Mouse (Mus musculus) lung, postnatal 0 days (tissue): Measurements from ENCODE around the gene Atp6v1g1. TPM values are rescaled to one million over a fixed set of nuclear protein-coding genes. Genes with fewer than 3 reads are reported as not detected.
A peak's percentile ranks its signal among the peaks of the same experiment; 100 is the strongest.

Experiments used
- ATAC-seq: fragments of 200-750 bp; cut with Nextera tagmentation; 2 replicates; pipeline ENCODE4 v1.8.0; 2017; ENCODE audit warnings: moderate library complexity
- DNase-seq: peaks from one replicate; pipeline ENCODE4 v3.0.0-alpha.2; 2016; ENCODE audit warnings: low spot score
- H3K27ac ChIP-seq: fragments of 300-500 bp; sonication (generic); 2 replicates; pipeline ENCODE4 v1.5.1; 2014; ENCODE audit warnings: antibody characterized with exemption, mild to moderate bottlenecking, low read length, mixed read lengths
- H3K27me3 ChIP-seq: fragments of 300-500 bp; sonication (generic); replicated peaks from 2 replicates; pipeline ENCODE4 v1.6.1; 2014; ENCODE audit warnings: low read length, mixed read lengths; ENCODE audit not compliant: insufficient read depth
- H3K36me3 ChIP-seq: fragments of 300-500 bp; sonication (generic); 2 replicates; pipeline ENCODE4 v1.6.1; 2014; ENCODE audit warnings: low read length, mixed read lengths; ENCODE audit not compliant: insufficient read depth
- H3K4me1 ChIP-seq: fragments of 300-500 bp; sonication (generic); 2 replicates; pipeline ENCODE4 v1.6.1; 2014; ENCODE audit warnings: antibody characterized with exemption, low read depth, low read length, mixed read lengths; ENCODE audit not compliant: insufficient read depth
- H3K4me2 ChIP-seq: fragments of 300-500 bp; sonication (generic); replicated peaks from 2 replicates; pipeline ENCODE4 v1.6.1; 2014; ENCODE audit warnings: low read depth, mild to moderate bottlenecking, low read length, moderate library complexity, mixed read lengths
- H3K4me3 ChIP-seq: fragments of 300-500 bp; sonication (generic); 2 replicates; pipeline ENCODE4 v1.5.1; 2014; ENCODE audit warnings: low read depth, low read length
- H3K9ac ChIP-seq: fragments of 300-500 bp; sonication (generic); replicated peaks from 2 replicates; pipeline ENCODE4 v1.6.1; 2014; ENCODE audit warnings: low read depth, mild to moderate bottlenecking
- H3K9me3 ChIP-seq: fragments of 300-500 bp; sonication (generic); 2 replicates; pipeline ENCODE4 v1.6.1; 2016; ENCODE audit warnings: low read length, mixed read lengths
- CTCF ChIP-seq: IDR thresholded peaks from 2 replicates; pipeline ENCODE4 v1.5.1; 2016; ENCODE audit warnings: antibody characterized with exemption, mild to moderate bottlenecking
- EP300 ChIP-seq: IDR thresholded peaks from 2 replicates; pipeline ENCODE4 v1.6.1; 2016; ENCODE audit warnings: antibody characterized with exemption, mild to moderate bottlenecking, control low read depth
- WGBS: fragments of 180-500 bp; shearing (Covaris S2); extraction: QIAGEN DNeasy Blood & Tissue Kit; methylation state at CpG from one replicate; pipeline ENCODE4 v1.1.7; 2014; 5-methylcytosine and 5-hydroxymethylcytosine counted together
- polyA plus RNA-seq: library from polyadenylated mRNA; unstranded; fragments of >200 nt; fragmentation: Nextera tagmentation; extraction: Ambion mirVana; gene quantifications from 2 replicates; pipeline ENCODE4 v1.2.1, GENCODE M21; 2015

Gene Atp6v1g1
- polyA plus RNA-seq, 1 experiment from 2014 or later, result 364 TPM

DNA sequence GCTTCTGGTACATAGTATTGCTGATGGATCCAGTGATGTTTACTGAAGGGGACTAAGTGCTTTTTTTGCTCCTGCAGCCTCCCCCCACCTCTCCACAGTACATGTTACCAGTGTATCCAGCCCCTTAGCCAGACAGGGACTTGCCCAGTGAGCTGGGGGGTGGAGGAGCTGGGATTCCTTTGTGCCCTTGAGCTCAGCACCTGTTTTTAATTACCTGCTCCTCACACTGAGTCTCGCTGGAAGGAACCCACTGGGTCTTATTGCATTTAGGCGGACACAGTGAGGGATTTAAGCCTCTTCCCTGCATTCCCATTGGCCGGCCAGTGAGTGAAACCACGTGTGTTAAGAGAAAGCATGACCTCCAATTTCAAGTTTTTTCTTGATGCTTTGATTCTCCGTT, 38.0 kb downstream of the Atp6v1g1 start:
- H3K4me2 ChIP-seq, result no peak overlapping the region
- no peaks in the 10 kb centered on the region for H3K27me3 ChIP-seq
- TF ChIP-seq CTCF, result no peak
- no peak for TF ChIP-seq EP300
- no peak overlapping the region for H3K4me3 ChIP-seq
- no peak overlapping the region for H3K9ac ChIP-seq
- no peaks in the 10 kb centered on the region for H3K4me1 ChIP-seq
- ATAC-seq (no peak), DNase-seq (no peak)
- no peaks in the 10 kb centered on the region for H3K9me3 ChIP-seq
- H3K36me3 ChIP-seq, result no peaks in the 10 kb centered on the region
- WGBS, result 78% methylated on average over 5 of the region's 5 CpGs
- H3K27ac ChIP-seq, result no peak overlapping the region

GRCm38 (mm10) chr4:63585216-63585615, 40.6 kb downstream of the Atp6v1g1 start:
- Histone ChIP-seq H3K9me3 (no peaks in the 10 kb centered on the region), H3K27me3 (no peaks in the 10 kb centered on the region), H3K27ac (no peak overlapping the region), H3K4me2 (no peak overlapping the region), H3K9ac (no peak overlapping the region), H3K4me3 (no peak overlapping the region), H3K36me3 (no peaks in the 10 kb centered on the region), H3K4me1 (no peaks in the 10 kb centered on the region)
- DNase-seq (no peak), ATAC-seq (no peak)
- TF ChIP-seq EP300 (no peak), CTCF (no peak)
- WGBS, result 89% methylated on average over 10 of the region's 10 CpGs

GRCm38 (mm10) chr4:63586240-63586639, 41.7 kb downstream of the Atp6v1g1 start:
- H3K9ac ChIP-seq, result no peak overlapping the region
- H3K4me2 ChIP-seq, result no peak overlapping the region
- no peak overlapping the region for H3K4me3 ChIP-seq
- H3K27ac ChIP-seq, result no peak overlapping the region
- H3K4me1 ChIP-seq, result no peaks in the 10 kb centered on the region
- TF ChIP-seq CTCF (no peak), EP300 (no peak)
- H3K9me3 ChIP-seq, result no peaks in the 10 kb centered on the region
- WGBS, result 84% methylated on average over 2 of the region's 2 CpGs
- DNase-seq, result no peak
- H3K27me3 ChIP-seq, result no peaks in the 10 kb centered on the region
- no peak for ATAC-seq
- no peaks in the 10 kb centered on the region for H3K36me3 ChIP-seq

DNA sequence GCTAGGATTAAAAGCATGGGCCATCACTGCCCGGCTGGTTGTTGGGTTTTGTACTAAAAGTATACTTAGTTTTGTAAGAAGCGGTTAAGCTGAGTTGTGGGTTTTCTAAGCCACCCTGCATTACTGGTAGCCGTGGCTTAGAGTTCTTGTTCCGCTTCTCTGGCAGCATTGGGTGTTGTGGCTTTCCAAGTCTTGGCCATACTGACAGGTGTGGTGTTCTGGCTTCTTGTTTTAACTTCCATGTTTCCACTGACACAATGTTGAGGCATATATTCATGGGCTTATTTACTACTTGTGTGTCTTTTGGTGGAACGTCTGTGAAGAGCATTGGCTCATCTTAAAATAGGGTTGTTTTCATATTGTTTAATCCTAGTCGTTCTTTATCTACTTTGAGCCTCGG, 45.4 kb downstream of the Atp6v1g1 start:
- Histone ChIP-seq H3K9me3 (no peaks in the 10 kb centered on the region), H3K9ac (no peak overlapping the region), H3K4me1 (0 out of 2 replicates have a peak, but pooled peaks cover 3% of the 10 kb centered on the region), H3K4me2 (no peak overlapping the region), H3K27me3 (no peaks in the 10 kb centered on the region), H3K4me3 (no peak overlapping the region), H3K36me3 (no peaks in the 10 kb centered on the region), H3K27ac (no peak overlapping the region)
- no peak for TF ChIP-seq EP300
- no peak for TF ChIP-seq CTCF
- no peak for ATAC-seq
- 80% methylated on average over 7 of the region's 7 CpGs for WGBS
- no peak for DNase-seq

DNA sequence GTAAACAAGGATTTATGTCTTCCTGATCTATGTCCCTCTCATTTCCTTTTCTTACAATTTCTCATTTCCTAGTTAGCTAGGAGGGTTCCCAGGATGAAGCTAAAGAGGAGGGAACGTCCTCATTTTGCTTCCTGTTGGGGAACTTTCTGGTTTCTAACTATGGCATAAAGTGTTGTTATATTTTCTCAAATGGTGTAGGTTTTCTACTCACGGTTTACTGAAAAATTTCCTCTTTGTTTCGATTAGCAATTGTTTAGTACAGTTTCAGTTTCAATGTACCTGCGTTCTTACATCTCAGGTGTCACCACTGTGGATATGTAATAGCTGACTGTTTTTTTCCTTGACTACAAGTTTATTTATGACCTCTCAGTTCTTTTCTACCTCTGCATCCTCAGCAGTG, 46.0 kb downstream of the Atp6v1g1 start:
- no peak for ATAC-seq
- H3K4me2 ChIP-seq, result no peak overlapping the region
- no peak overlapping the region for H3K27ac ChIP-seq
- 0 out of 2 replicates have a peak, but pooled peaks cover 3% of the 10 kb centered on the region for H3K4me1 ChIP-seq
- H3K4me3 ChIP-seq, result no peak overlapping the region
- no peaks in the 10 kb centered on the region for H3K27me3 ChIP-seq
- 67% methylated on average over 4 of the region's 4 CpGs for WGBS
- no peaks in the 10 kb centered on the region for H3K9me3 ChIP-seq
- DNase-seq, result no peak
- H3K36me3 ChIP-seq, result no peaks in the 10 kb centered on the region
- H3K9ac ChIP-seq, result no peak overlapping the region
- TF ChIP-seq CTCF, result no peak
- no peak for TF ChIP-seq EP300

DNA sequence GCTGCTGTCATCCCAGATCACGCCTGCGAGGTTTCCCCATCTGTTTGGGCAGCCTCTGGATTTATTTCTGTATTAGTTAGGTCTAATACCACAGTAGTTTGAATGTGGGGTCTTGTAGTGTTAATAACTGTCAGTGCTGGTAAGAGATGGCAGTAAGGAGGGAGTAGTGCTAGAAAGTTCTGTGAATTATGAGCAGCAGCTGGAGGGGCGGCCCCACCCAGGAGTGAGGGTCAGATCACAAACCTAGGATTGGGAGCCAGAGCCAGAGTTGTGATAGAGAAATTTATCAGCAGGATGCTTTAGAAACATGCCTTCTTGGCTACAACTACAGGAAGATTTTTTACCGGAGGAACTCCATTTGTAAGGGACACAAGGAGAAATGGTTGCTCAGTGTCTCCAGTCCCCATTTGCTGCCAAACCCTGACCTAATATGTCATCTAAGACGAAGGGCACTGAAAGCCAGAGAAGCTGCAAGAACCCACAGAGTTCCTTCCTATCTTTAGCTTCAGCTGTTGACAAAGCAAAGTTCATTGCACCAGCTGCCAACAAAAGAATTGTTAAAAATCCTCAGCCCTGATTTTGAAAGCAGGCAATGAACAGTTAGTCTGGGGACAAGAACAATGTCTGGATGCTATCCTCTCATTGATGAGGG, 50.0 kb downstream of the Atp6v1g1 start:
- Histone ChIP-seq H3K27ac (no peak overlapping the region), H3K27me3 (no peaks in the 10 kb centered on the region), H3K4me1 (0 out of 2 replicates have a peak, but pooled peaks cover 3% of the 10 kb centered on the region), H3K9me3 (no peaks in the 10 kb centered on the region), H3K9ac (no peak overlapping the region), H3K36me3 (no peaks in the 10 kb centered on the region), H3K4me2 (no peak overlapping the region), H3K4me3 (no peak overlapping the region)
- ATAC-seq (no peak), DNase-seq (peak; percentile 17)
- TF ChIP-seq EP300 (no peak), CTCF (no peak)
- 54% methylated on average over 5 of the region's 5 CpGs for WGBS

DNA sequence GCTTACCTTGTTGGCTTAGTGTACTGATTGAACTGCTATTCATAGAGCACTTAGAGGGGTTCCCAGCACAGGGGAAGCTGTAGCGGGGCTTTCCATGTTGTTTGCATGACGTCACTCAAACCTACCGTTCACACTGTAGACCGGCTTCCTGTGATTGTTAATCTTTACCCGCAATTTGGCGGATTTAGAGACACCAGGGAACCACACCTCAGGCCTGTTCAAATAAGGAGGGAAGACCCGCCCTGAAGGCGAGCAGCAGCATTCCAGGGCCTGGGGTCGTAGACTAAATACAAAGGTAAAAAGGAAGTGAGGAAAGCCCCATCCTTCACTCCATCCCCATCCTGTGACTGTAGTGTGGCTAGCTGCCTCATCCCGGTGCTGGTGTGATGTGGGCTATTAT, 50.7 kb downstream of the Atp6v1g1 start:
- no peak for TF ChIP-seq CTCF
- no peak for TF ChIP-seq EP300
- Histone ChIP-seq H3K4me3 (no peak overlapping the region), H3K27ac (no peak overlapping the region), H3K4me1 (0 out of 2 replicates have a peak, but pooled peaks cover 3% of the 10 kb centered on the region), H3K9ac (no peak overlapping the region), H3K36me3 (no peaks in the 10 kb centered on the region), H3K27me3 (no peaks in the 10 kb centered on the region), H3K9me3 (no peaks in the 10 kb centered on the region), H3K4me2 (no peak overlapping the region)
- WGBS, result 33% methylated on average over 10 of the region's 10 CpGs
- no peak for DNase-seq
- ATAC-seq, result no peak
